Mouse (Mus musculus) ES-E14 (cell line): ENCODE results near the gene Tspo2. TPM values are rescaled to one million over a fixed set of nuclear protein-coding genes. Genes with fewer than 3 reads are reported as not detected.
A peak's percentile ranks its signal among the peaks of the same experiment; 100 is the strongest.

Experiments used
- DNase-seq: peaks from one replicate; pipeline ENCODE4 v3.0.0-alpha.2; 2013; ENCODE audit warnings: low read depth, low spot score
- H3K27ac ChIP-seq: 2 replicates; pipeline ENCODE4 v1.5.1; 2012; ENCODE audit warnings: low read depth, mild to moderate bottlenecking, low read length, moderate library complexity, mixed read lengths; ENCODE audit not compliant: poor library complexity, insufficient read depth, severe bottlenecking
- H3K36me3 ChIP-seq: 2 replicates; pipeline ENCODE4 v1.6.1; 2012; ENCODE audit warnings: mild to moderate bottlenecking, low read length, moderate library complexity, mixed read lengths; ENCODE audit not compliant: control insufficient read depth, poor library complexity, insufficient read depth, severe bottlenecking
- H3K4me1 ChIP-seq, 2 experiments: fragments of 150-350 bp in 1 of 2; sonication (generic) in 1 of 2; 2 replicates each; pipeline ENCODE4 v1.6.1; 2012; ENCODE audit warnings: low read length in 2 of 2, mild to moderate bottlenecking in 1 of 2, mixed read lengths in 1 of 2; ENCODE audit not compliant: control insufficient read depth in 2 of 2, insufficient read depth in 2 of 2, poor library complexity in 1 of 2
- H3K4me3 ChIP-seq, 2 experiments: fragments of 150-350 bp in 1 of 2; sonication (generic) in 1 of 2; 2 replicates each; pipeline ENCODE4 v1.5.1; 2012; ENCODE audit warnings: low read length in 2 of 2, low read depth in 1 of 2, mild to moderate bottlenecking in 1 of 2, mixed read lengths in 1 of 2; ENCODE audit not compliant: insufficient read depth in 1 of 2, poor library complexity in 1 of 2, severe bottlenecking in 1 of 2
- H3K9ac ChIP-seq: 2 replicates; pipeline ENCODE4 v1.6.1; 2012; ENCODE audit warnings: low read depth, mild to moderate bottlenecking, low read length, mixed read lengths; ENCODE audit not compliant: poor library complexity, insufficient read depth, severe bottlenecking
- H3K9me3 ChIP-seq: fragments of 150-350 bp; sonication (generic); 2 replicates; pipeline ENCODE4 v1.6.1; 2012; ENCODE audit warnings: low read depth, mild to moderate bottlenecking, low read length; ENCODE audit not compliant: control insufficient read depth, insufficient read depth
- CHD2 ChIP-seq: IDR thresholded peaks from 2 replicates; pipeline ENCODE4 v1.6.1; 2014; ENCODE audit warnings: mild to moderate bottlenecking, low read depth, low read length, inconsistent platforms
- HCFC1 ChIP-seq: IDR thresholded peaks from 2 replicates; pipeline ENCODE4 v1.6.1; 2012; ENCODE audit warnings: low read length, inconsistent platforms, borderline replicate concordance; ENCODE audit not compliant: insufficient read depth
- MAFK ChIP-seq: IDR thresholded peaks from 2 replicates; pipeline ENCODE4 v1.6.1; 2014; ENCODE audit warnings: mild to moderate bottlenecking, low read depth, low read length, inconsistent platforms; ENCODE audit not compliant: insufficient read depth
- ZC3H11A ChIP-seq: IDR thresholded peaks from 2 replicates; pipeline ENCODE4 v1.6.1; 2012; ENCODE audit warnings: low read depth, mild to moderate bottlenecking, inconsistent platforms, low read length, borderline replicate concordance
- ZNF384 ChIP-seq: IDR thresholded peaks from 2 replicates; pipeline ENCODE4 v1.6.1; 2012; ENCODE audit warnings: low read depth, low read length, inconsistent platforms
- in situ Hi-C, 2 experiments: fragments of 600-800 bp; cut with MboI; formaldehyde crosslinking; loops; one replicate each; pipeline ENCODE4 v1.15.1; 2025; ENCODE audit warnings: low sequenced_read_pairs in 2 of 2, inconsistent platforms in 1 of 2; ENCODE audit not compliant: unreplicated experiment in 2 of 2
- total RNA-seq: library from RNA; depleted of rRNA; stranded (reverse); fragments of 300-350 nt; gene quantifications from 2 replicates; pipeline ENCODE4 v1.2.3, GENCODE M21; 2012

Gene Tspo2
- total RNA-seq, 1 experiment: not detected

- in situ Hi-C loops: no loop called here
- Histone ChIP-seq H3K27ac (peak overlapping the region; percentile 53; the same call in 1 of the 2 replicates), H3K4me1 (peaks cover 9 to 48% of the 10 kb centered on the region in 2 experiments), H3K36me3 (no peaks in the 10 kb centered on the region), H3K9me3 (no peaks in the 10 kb centered on the region), H3K4me3 (no peak overlapping the region), H3K9ac (no peak overlapping the region)
- DNase-seq: no peak
- peak; percentile 69; the same call in 1 of the 2 replicates for TF ChIP-seq ZNF384
- TF ChIP-seq ZC3H11A: no peak
Measured at GRCm38 (mm10) chr17:48427852-48428530, 23.3 kb downstream of the Tspo2 start.

- Histone ChIP-seq H3K9me3 (no peaks in the 10 kb centered on the region), H3K36me3 (no peaks in the 10 kb centered on the region), H3K9ac (peak overlapping the region; percentile 10; the same call in 1 of the 2 replicates), H3K4me3 (no peak overlapping the region), H3K27ac (peak overlapping the region; percentile 61; the same call in 1 of the 2 replicates), H3K4me1 (peaks cover 9 to 47% of the 10 kb centered on the region in 2 experiments)
- DNase-seq: no peak
- no peak for TF ChIP-seq ZNF384
- no peak for TF ChIP-seq MAFK
- TF ChIP-seq CHD2: no peak
- no peak for TF ChIP-seq HCFC1
- no peak for TF ChIP-seq ZC3H11A
- in situ Hi-C loops: no loop called here
Measured at GRCm38 (mm10) chr17:48426991-48427750, 24.2 kb downstream of the Tspo2 start.

DNA sequence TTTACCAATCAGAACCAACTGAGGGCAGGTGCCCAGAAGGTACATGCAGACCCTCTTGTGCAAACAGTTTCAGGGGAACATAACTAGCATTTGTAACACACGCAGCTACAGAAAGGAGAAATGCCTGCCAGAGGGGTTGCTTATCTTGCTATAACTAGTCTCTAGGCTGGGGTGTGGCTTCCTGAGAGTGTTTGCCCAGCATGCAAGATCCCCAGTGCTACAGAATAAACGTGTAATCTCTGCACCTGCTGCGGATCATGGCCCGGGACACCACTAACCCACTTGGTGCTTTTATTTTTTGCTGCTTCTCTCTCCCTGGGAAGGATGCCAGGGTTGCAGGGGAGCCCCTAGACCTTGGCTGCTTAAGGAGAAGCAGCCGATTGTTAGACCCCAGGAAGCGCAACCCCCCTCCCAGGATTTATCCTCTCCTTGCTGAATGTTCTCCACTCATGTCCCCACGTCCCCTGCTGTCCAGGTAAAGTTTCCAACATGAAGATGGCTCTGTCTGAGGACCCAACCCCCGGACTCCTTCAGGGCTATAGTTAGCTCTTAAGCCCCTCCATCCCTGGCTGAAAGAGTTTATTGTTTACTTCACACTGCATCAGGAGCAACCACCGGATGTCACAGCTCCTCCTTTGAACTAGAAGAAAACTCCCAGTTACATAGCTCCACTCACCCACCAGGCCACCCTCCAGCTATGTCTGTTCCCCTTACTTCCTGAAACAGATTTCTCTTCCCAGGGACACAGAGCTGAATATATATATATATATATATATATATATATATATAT lies 25.3 kb downstream of the Tspo2 start:
- Histone ChIP-seq H3K9ac (no peak overlapping the region), H3K4me1 (peaks cover 3 to 36% of the 10 kb centered on the region in 2 experiments), H3K36me3 (no peaks in the 10 kb centered on the region), H3K9me3 (no peaks in the 10 kb centered on the region), H3K4me3 (no peak overlapping the region), H3K27ac (0 out of 2 replicates have a peak overlapping the region, but pooled peaks have one; percentile 30)
- in situ Hi-C loops: no loop called here
- TF ChIP-seq HCFC1 (no peak), ZC3H11A (no peak), CHD2 (no peak), MAFK (no peak), ZNF384 (no peak)
- DNase-seq: no peak

DNA sequence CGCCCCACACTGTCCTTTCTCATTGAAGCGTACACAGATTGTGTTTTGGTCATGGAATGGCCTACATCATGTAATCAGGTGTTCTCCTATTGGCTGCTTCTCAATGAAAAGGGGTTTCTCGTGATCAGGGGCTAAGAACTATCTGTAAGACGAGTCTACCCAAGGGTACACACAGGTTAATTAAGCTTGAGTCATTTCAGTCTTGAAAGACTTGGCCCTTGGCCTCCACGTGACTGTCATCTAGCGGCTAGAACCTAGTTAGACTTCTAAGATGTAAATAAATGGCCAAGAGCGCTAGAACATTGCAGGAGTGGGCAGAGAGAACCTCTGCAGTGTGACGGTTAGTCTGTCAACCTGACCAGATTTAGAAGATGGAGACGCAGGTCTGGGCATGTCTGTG lies 27.1 kb downstream of the Tspo2 start:
- in situ Hi-C loops: no loop called here
- TF ChIP-seq HCFC1 (no peak), MAFK (no peak), CHD2 (no peak), ZC3H11A (no peak), ZNF384 (no peak)
- no peak for DNase-seq
- Histone ChIP-seq H3K27ac (no peak overlapping the region), H3K36me3 (no peaks in the 10 kb centered on the region), H3K9me3 (no peaks in the 10 kb centered on the region), H3K4me1 (peaks cover 0 to 29% of the 10 kb centered on the region in 2 experiments; a peak in 3 of 4 replicates), H3K9ac (no peak overlapping the region), H3K4me3 (no peak overlapping the region)
